Mouse (Mus musculus): ENCODE results near the gene Dlgap1.

Dlgap1 gene

DNA sequence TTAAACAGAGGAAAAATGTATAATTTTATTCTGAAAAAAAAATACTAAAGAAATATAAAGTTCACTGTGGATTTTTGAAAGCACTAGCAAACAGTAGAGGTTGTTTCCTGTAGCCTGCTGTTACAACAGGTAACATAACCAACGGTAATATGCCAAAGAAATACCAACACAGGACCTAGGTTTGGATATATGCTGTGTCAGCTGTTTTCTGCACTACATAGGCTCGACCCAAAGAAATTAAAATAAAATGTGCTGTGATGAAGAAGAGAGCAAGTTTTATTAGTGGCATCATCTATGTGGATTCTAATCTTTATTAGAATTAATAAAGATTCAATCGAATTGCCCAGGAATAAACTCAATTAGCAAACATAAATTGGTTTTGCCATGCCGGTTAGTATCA lies 378.5 kb downstream of the Dlgap1 start:
- DNase-seq: no peak

DNA sequence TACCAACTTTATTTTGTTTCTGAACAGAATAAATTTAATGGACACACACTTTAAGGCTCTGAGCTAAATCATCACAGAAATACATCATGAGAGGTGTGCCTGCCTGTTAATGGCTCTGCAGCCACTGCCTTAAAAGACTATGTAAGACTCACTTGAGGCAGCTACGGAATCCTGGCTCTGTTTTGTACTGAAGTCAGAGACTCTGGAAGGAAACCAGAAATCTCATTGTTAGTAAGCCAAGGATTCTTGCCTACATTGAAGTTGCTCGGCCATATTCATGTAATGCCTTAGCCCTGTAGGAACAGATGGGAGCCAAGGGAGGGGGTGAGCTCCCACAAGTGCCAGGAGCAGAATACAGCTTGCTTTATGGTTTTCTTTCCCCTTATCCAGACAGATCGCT lies 394.7 kb downstream of the Dlgap1 start:
- DNase-seq: no peak

DNA sequence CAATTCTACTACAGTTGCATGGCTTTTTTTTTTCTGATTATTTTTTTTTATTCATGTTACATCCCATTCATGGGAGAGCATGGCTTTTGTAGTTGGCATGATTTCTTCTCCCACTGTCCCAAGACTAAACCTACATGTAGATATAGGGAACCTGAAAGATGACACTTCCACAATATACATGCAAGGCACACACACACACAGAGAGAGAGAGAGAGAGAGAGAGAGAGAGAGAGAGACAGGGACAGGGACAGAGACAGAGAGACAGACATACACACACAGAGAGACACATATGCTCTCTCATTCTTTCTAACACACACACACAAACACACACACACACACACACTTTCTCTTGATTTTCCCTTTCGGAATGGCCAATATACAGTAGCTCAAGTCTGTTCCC lies 395.1 kb downstream of the Dlgap1 start:
- DNase-seq: no peak

DNA sequence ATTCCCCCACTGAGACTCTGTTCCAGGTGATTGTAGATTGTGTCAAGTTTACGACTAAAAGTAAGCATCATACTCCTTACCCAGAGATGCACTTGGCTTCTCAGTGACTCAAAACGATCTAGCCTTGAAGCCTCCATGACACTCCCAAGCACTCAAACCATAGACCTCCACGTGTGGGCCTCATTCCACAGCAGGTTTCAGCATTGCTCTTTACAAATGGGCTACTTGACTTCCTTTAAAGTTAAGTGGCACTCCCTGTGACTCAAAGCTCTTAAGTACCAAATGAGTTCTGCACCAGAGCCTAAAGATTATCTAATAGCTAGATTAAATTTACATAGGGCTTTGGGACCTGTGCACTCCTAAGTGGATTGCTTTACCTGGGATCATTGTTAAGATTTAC lies 400.3 kb downstream of the Dlgap1 start:
- no peak for DNase-seq

DNA sequence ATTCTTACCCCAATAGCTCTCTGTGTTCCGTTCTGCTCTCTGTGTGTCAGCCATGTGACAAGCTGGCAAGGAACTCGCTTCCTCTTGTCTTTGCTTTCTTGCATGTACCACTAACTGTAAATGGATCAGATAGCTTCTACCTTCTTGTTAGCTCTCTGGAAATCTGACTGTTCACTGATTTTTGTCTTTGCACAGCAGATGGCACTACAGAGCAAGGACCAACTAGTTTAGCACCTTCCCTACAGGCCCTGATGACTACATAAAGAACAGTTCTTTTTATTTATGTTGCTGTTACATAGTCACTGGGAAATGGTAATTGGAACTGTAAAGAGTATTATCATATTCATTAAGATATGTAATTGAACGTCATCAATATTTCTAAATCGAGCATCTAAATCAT lies 408.1 kb downstream of the Dlgap1 start:
- DNase-seq: peak; percentile 13

DNA sequence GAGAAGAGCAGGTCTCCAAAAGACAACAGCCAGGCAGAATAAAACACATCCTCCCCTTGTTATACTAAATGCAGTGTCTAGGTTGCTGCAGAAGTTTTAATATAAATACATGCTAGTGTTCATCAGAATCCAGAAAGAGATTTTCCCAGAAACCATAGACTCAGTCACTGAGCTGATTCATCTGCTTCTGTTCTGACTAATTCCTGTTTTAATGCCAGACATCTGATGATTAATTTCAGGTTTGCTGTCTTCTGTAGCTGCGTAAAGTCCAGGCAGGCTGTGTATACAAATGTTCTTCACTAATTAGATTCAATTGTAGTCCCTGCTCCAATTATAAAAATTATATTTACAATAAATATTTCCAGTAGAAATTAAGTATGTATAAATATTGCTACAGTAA lies 419.6 kb downstream of the Dlgap1 start:
- no peak for DNase-seq

DNA sequence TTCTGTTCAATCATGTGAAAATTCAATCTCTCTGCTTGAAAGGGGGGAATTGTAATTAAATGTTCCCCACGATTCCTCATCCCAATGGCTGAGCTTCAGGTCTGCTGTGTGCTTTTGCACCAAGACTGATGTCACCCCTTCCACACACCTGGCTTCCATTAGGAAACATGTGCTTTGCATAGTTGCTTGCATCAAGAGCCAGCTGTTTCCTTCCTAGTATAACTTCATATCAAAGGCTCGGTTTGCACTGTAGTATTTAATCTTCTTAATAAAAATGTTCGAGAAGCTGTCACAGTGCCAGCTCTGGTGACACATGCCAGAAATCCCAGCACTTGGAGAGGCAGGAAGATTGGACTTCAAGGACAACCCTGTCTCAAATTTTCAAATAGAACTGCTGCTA lies 428.3 kb downstream of the Dlgap1 start:
- DNase-seq: peak; percentile 9

DNA sequence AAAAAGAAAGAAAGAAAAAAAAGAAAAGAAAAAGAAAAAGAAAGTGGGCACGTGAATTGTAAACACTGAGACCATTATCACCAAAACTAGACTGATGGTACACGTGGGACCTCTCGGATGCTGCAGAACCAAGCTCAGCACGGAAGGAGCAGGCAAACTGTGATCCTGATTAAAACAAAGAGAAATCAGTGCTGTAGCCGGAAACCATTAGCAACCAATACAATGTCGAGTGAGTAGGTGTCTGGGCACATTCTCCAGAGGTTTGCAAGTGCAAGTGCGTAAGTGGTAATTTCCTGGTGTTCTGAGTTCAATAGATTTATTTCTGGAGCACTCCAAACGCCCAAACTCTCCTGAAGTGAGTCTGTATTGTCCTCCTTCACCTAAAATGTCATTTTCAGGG lies 428.8 kb downstream of the Dlgap1 start:
- DNase-seq: no peak

DNA sequence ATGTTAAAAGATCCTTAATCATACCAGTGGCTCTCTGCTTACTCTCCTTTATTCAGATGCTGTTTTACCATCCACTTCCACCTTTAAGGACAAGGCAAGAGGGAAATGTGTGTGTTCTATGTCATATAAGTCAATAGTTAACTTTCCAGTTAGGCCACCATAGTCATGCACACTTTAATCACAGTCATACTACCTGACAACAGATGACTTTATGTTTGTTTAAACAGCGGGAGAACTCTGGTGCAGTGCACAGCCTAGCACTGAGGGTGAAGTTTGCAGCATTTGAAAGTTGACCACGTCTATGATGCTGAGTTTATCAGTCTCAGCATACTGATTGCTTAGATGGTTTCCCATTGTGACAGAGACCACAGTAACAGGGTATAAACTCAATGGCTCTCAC lies 433.0 kb downstream of the Dlgap1 start:
- DNase-seq: no peak

DNA sequence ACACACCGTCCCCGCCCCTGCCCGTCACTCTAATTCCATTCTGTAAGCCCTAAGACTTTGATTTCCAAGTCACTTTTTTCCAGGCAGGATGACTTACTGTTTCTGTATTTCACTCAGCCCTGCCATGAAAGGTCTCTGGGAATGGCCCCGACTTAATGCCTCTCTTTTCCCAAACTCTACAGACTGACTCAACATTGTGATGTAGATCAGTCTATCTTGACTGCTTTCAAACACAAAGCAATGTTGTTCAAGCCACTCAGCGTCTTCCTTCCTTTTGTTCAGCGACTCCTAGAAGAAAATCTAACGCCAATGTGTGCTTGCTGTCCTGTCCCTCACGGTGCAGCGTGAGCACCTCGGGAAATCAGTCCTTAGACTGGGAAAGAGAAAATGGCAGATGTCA lies 434.9 kb downstream of the Dlgap1 start:
- DNase-seq: no peak

DNA sequence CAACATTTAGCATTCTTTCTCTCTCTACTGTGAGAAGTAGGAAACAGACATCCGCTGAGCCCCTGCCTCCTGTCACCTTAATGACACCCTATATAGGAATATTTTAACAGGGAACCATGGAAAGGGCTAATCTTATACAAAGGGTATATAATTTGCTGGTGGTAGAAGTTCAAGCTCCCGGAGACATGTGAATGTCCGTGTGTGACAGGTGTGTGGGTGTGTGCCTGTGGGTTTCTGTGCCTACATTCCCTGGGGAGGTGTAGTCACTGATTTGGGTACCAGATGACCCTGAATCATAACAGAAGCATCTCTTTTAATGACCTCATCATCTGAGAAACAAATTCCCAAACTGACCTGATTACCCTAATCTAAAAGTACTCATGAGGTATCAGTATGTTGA lies 445.3 kb downstream of the Dlgap1 start:
- no peak for DNase-seq

DNA sequence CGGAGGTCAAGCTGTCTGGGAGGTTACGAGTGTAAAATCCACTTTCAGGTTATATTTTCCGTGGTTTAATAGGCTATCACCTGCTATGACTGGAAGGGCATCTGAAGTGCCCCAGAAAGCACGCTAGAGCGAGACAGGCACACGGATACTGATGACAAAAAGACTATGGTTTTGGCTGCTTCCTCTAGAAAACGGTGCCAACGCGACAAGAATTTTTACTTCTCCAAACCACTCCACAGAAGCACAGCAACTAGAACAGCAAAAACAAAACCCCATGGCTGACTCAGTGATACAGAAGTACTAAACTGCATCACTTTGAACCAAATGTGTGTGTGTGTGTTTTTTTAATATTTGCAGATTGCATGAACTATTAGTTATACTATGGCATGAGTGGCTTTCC lies 459.0 kb downstream of the Dlgap1 start:
- no peak for DNase-seq

DNA sequence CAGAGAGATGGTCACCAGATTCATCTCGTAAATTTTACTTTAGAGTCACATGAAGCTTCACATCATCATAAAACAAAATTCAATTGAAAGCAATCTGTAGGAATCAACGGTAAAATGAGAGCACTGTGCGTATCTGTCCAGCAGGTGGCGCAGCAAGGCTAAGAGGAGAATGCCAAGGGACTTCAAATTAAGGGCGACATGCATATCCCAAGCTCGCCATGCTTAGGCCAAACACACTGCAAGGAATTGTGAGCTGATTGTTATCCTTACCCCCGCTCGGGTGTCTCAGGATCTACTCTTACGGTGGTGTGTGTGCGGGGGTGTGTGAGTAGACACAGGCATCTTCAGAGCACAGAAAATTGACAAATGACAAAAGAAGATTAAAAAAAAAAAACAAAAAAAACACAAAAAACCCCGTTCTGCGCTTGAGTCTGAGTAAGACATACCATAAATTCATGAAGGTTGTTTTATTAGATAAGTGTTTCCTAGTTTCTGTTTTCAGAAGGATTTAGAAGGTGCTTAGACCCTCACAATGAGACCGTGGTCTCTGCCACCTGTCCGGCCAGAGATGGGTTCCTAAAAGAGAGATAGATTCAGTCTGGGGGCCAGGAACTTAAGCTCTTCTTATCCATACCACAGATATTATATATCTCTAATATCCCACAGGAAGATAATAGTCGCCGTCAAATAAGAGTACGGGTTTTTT lies 461.0 kb downstream of the Dlgap1 start:
- peak; percentile 72 for DNase-seq

DNA sequence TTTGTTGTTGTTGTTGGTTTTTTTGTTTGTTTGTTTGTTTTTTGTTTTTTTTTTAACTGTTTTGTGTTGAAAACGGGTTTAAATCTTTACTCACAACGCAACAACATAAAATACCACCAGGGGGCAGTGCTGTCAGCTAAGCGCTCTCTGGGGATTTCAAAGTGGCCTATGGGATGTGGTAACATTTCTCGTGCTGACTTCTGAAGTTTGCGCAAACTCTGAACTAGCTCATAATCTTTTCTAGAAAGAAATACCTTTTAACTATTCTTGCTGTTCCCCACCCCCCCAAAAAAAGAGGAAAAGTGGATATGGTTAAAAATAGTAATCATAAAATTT lies 461.5 kb downstream of the Dlgap1 start:
- peak; percentile 46 for DNase-seq

DNA sequence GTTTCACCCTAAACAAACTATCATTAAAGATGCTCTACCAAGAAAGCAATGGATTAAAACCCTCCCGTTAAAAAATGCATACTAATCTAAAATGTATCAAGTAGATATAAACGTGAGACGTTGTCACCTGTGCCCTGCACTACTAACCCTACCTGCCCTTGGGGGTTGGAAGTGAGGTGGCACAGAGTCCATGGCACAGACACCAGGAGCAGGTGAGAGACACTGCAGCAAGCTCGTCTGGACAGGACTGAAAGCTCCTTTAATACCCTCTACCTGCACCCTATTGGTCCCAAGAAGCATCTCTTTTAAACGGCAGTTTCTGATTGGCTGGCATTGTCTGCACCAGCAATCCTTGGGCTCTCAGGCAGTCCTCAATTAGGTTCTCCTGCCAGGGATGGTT lies 464.0 kb downstream of the Dlgap1 start:
- DNase-seq: no peak

DNA sequence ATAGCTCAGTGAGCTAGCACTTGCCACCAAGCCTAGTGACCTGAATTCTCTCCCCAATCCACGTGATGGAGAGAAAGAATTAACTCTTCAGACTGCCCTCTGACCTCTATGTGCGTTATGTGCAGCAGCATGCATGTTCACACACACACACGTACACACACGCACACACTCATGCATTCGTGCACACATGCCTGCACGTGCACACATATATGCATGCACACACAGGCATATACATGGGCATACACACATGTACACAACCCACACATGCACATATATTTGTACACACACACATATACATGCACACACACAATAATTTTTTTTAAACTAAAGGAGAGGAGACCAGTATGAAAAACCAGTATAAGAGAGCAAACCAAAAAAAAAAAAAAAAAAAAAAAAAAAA lies 465.7 kb downstream of the Dlgap1 start:
- DNase-seq: no peak

DNA sequence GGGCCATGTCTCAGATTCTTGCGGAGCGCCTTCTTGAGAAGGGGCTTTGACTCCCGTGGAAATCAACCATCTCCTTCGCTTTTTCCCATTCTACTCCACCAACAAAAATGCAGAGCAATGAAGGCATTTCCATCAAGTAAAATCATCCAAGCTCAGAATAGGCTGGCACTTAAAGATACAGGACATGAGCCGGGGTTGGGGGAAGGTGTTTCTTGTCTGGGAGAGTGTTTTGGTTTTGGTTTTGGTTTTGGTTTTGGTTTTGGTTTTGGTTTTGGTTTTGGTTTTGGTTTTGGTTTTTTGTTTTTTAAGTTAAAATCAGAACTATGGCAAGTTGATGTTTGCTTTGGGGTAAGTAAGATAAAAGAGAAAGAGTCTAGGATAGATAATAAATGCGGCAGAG lies 466.7 kb downstream of the Dlgap1 start:
- no peak for DNase-seq

DNA sequence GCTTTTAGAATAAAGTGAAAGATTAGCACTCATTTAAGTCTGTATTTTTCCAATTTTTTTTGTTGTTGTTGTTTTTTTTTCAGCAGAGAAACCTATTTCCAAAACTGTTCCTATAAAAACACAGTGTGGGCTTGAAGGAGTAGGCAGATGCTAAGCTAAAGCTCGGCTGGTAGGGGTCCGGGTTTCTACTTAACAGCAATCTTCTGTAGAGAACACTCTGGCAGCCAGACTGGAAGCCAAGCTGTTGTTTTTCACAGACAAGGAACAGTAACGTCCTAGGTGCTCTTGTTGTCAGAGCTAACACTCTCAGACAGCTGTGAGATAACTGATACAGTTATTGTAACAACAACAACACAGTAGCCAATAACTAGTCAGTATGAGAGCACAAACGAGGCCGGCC lies 468.4 kb downstream of the Dlgap1 start:
- no peak for DNase-seq

DNA sequence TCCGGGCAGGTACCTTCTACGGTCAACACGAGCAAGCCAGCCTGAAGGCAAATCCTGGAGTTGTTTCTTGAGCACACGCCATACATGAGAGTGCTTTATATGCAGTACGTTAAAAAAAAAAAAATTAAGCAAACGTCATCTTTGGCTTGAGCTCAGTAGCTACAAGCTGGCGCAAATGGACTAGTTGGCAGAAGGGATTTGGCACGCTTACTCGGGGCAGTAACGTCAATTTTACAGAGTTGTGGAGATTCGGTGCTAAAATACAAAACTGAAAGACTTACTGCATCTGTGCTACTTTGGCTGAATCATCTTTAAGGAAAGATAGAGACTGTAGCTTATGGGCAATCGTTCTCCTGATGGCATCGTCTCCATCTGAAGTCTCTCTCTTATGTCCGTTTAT lies 474.1 kb downstream of the Dlgap1 start:
- no peak for DNase-seq

DNA sequence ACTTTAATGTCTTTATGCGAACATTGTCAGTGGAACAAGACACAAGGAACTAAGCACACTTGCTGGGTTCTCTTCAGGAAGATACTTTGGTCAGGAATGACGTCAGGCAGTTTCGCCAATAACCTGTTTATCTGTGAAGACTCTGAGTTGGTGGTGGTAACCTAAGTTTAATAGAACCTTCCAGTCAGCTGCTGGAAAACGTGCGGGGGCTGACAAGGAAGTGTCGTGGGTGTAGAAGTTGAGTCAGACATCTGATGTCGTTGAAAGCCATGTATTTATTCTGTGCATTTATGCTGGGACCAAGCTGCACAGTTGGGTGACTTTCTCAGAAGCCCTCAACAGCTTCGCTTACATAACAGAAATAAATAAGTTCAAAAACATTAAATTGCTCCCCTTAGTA lies 477.6 kb downstream of the Dlgap1 start:
- no peak for DNase-seq

DNA sequence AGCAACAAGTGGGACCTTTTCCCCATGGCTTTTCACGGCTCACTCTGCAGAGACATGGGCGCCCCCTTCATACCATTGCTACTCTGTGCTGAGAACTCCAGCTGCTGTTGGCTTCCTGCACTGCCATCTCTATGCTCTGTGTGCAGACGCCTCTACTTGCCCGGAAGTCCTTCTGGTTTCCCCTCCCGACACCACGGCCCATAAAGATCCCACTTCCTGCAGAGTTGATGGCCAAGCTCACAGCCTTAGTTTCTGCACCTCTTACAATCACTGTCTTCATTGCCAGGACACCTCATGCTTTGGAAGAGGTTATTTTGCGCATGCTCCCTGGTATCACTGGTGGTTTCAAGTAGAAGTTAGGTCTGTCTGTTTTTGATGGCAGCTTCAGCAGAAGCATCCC lies 486.2 kb downstream of the Dlgap1 start:
- no peak for DNase-seq

DNA sequence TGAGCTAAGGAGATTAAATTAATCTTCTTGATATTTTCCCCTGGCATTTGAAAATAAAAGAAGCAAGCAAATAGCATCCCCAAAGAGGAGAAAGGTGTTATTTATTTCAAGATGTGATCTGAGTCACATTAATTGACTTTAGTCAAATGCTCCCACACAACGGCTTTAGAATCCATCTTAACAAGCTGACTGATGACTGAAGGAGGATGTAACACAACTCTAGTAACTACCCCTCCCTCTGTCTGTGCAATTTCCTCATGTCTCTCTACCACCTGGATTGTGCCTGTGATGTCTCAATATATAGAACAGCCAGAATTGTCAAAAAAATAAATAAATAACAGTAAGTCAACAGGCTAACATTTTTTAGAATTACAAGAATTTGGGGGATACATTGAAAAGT lies 488.2 kb downstream of the Dlgap1 start:
- no peak for DNase-seq

DNA sequence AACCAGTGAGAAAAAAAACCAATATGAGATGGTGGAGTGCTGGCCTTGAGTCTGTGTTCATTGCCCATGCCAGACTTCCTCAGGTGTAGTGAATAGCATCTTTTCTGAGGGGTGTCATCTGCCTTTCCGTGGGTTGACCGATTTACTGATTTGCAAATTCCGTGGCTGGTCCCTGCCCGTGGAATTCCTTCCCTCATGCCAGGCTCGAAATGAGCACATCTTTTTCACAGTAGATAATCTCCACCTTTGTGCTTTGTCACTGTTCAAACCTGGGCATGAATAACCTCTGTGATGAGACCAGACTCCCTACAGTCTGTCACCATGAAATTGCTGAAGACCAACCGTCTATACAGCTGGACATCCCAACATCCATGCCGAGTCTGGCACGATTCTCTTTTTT lies 493.4 kb downstream of the Dlgap1 start:
- DNase-seq: no peak

DNA sequence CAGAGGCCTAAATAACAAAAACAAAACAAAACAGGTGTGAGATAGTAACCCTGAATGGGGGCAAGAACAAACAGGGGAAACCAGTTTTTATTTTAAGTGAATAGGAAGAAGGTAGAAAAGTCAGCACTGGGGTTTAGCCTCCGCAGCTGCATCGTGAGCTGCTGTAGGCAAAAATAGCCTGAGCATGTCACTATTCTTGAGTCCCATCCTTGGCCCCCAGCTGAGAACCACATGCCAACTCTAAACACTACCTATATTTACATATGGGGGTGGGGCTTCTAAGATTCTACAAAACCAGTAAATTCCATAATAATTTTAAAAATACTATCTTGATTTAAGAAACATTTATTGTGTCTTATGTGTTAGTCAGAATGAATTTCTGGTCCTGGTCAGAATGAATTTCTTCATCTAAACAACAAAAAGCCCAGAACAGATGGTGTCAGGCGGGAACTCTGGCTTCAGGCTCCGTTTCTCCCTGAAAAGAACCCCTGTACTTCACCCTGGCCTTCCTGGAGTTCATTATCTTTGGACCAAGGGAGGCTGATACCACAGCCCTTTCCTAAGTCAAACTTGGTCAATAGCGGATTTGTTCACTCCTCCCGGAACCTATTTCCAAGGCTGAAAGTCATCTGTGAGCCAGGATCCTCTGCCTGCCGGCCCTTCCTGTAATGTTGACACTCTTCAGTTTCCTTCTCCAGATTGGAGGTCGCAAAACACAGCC lies 494.1 kb downstream of the Dlgap1 start:
- DNase-seq: no peak

DNA sequence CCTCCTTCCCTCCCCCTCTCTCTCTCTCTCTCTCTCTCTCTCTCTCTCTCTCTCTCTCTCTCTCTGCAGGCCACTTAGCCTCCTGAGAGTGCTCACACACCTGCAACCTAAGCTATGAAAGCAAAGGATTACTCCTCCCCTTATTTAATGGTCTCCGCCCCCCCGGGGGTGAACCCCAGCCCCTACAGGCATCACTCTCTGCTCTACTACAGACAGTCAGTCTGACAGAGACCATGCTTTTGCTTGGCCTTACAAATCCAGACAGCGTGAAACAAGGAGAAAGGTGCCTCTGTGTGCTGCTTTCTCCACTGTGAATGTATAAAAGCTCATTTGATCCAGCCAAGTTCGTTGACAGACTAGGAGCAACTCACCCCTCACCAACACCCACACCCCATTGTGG lies 497.5 kb downstream of the Dlgap1 start:
- no peak for DNase-seq
